Mouse (Mus musculus) ES-Bruce4 (cell line): ENCODE results near the gene B3glct. TPM values are rescaled to one million over a fixed set of nuclear protein-coding genes. Genes with fewer than 3 reads are reported as not detected.

ENCODE experiments used
- H3K27ac ChIP-seq: 2 replicates; pipeline ENCODE4 v1.5.1; 2012; ENCODE audit warnings: low read length, inconsistent platforms; ENCODE audit not compliant: insufficient read depth
- H3K27me3 ChIP-seq: 2 replicates; pipeline ENCODE4 v1.6.1; 2012; ENCODE audit warnings: mild to moderate bottlenecking, low read length, inconsistent platforms; ENCODE audit not compliant: control insufficient read depth, poor library complexity, insufficient read depth, severe bottlenecking
- H3K36me3 ChIP-seq: 2 replicates; pipeline ENCODE4 v1.6.1; 2012; ENCODE audit warnings: inconsistent platforms, mild to moderate bottlenecking, low read length, moderate library complexity; ENCODE audit not compliant: control insufficient read depth, poor library complexity, insufficient read depth, severe bottlenecking
- H3K4me1 ChIP-seq: one replicate; pipeline ENCODE4 v1.8.1; 2011; ENCODE audit warnings: low read length; ENCODE audit not compliant: control insufficient read depth, insufficient read depth
- H3K4me3 ChIP-seq: 2 replicates; pipeline ENCODE4 v1.5.1; 2011; ENCODE audit warnings: low read depth, mild to moderate bottlenecking, low read length
- H3K9ac ChIP-seq: 2 replicates; pipeline ENCODE4 v1.6.1; 2012; ENCODE audit warnings: low read depth, mild to moderate bottlenecking, inconsistent platforms; ENCODE audit not compliant: poor library complexity, severe bottlenecking
- H3K9me3 ChIP-seq: replicated peaks from 2 replicates; pipeline ENCODE4 v1.6.1; 2012; ENCODE audit warnings: mild to moderate bottlenecking, low read length, inconsistent platforms; ENCODE audit not compliant: control insufficient read depth, poor library complexity, insufficient read depth, severe bottlenecking
- CTCF ChIP-seq: IDR thresholded peaks from one replicate; pipeline ENCODE4 v1.8.1; 2011; ENCODE audit warnings: low read depth, low read length
- EP300 ChIP-seq: IDR thresholded peaks from 2 replicates; pipeline ENCODE4 v1.6.1; 2011; ENCODE audit warnings: low read depth, low read length; ENCODE audit not compliant: insufficient read depth
- POLR2A ChIP-seq: IDR thresholded peaks from one replicate; pipeline ENCODE4 v1.8.1; 2011; ENCODE audit warnings: low read length; ENCODE audit not compliant: insufficient read depth
- polyA plus RNA-seq: library from polyadenylated mRNA; stranded (reverse); fragments of >200 nt; gene quantifications from 2 replicates; pipeline ENCODE4 v1.2.4, GENCODE M21; 2011; ENCODE audit warnings: low read depth; ENCODE audit not compliant: missing spikeins, insufficient read depth, insufficient read length

B3glct gene
- polyA plus RNA-seq, 1 experiment = 18.5 TPM

GRCm38 (mm10) chr5:149811835-149812234, 133.8 kb downstream of the B3glct start:
- Histone ChIP-seq H3K4me1 (no peaks in the 10 kb centered on the region), H3K27ac (no peak overlapping the region), H3K36me3 (no peaks in the 10 kb centered on the region), H3K9me3 (no peaks in the 10 kb centered on the region; the same call in 1 of the 2 replicates), H3K4me3 (no peak overlapping the region), H3K9ac (no peak overlapping the region), H3K27me3 (no peaks in the 10 kb centered on the region)
- no peak for TF ChIP-seq POLR2A
- TF ChIP-seq CTCF = no peak
- no peak for TF ChIP-seq EP300

Other genes with a start within 250 kb of the B3glct start
- gene Tex26, start 238.6 kb upstream of the B3glct start, polyA plus RNA-seq = 3.2 and 4.7 TPM in 2 replicates
- gene Wdr95, start 149.6 kb upstream of the B3glct start, polyA plus RNA-seq = 0.59 TPM in 1 of 2 replicates, not detected in the other
- gene Hsph1, start 41.9 kb upstream of the B3glct start, polyA plus RNA-seq = 154 and 163 TPM in 2 replicates